Mouse (Mus musculus) spleen, postnatal 4 days (tissue): Measurements from ENCODE around the gene Col26a1.

ENCODE experiments used
- DNase-seq, 2 experiments: peaks; one replicate each; pipeline ENCODE4 v3.0.0; 2022; ENCODE audit warnings: low spot score in 2 of 2

Gene Col26a1

GRCm38 (mm10) chr5:136806379-136807056 is 76.5 kb downstream of the Col26a1 start:
- DNase-seq, result no peak

- DNase-seq, result no peak
Measured at GRCm38 (mm10) chr5:136805019-136805418, 78.0 kb downstream of the Col26a1 start.

GRCm38 (mm10) chr5:136804246-136804645 is 78.8 kb downstream of the Col26a1 start:
- no peak for DNase-seq

GRCm38 (mm10) chr5:136802732-136803131 is 80.3 kb downstream of the Col26a1 start:
- no peak for DNase-seq

- no peak for DNase-seq
Measured at GRCm38 (mm10) chr5:136796917-136797316, 86.1 kb downstream of the Col26a1 start.

GRCm38 (mm10) chr5:136793807-136794206 is 89.2 kb downstream of the Col26a1 start:
- DNase-seq, result no peak

GRCm38 (mm10) chr5:136792541-136792940 is 90.5 kb downstream of the Col26a1 start:
- no peak for DNase-seq

GRCm38 (mm10) chr5:136791204-136791603 is 91.8 kb downstream of the Col26a1 start:
- no peak for DNase-seq

GRCm38 (mm10) chr5:136790570-136791196 is 92.3 kb downstream of the Col26a1 start:
- peak; percentile 79 to 94 for DNase-seq

GRCm38 (mm10) chr5:136784531-136784930 is 98.5 kb downstream of the Col26a1 start:
- DNase-seq, result no peak

GRCm38 (mm10) chr5:136782600-136782999 is 100.4 kb downstream of the Col26a1 start:
- no peak for DNase-seq

- peak; percentile 31 to 79 for DNase-seq
Measured at GRCm38 (mm10) chr5:136780465-136780864, 102.5 kb downstream of the Col26a1 start.

- no peak for DNase-seq
Measured at GRCm38 (mm10) chr5:136779946-136780345, 103.1 kb downstream of the Col26a1 start.

GRCm38 (mm10) chr5:136775548-136775947 is 107.5 kb downstream of the Col26a1 start:
- DNase-seq, result no peak

- no peak for DNase-seq
Measured at GRCm38 (mm10) chr5:136773044-136774039, 109.7 kb downstream of the Col26a1 start.

- no peak for DNase-seq
Measured at GRCm38 (mm10) chr5:136771132-136771531, 111.9 kb downstream of the Col26a1 start.

- no peak for DNase-seq
Measured at GRCm38 (mm10) chr5:136767304-136767703, 115.7 kb downstream of the Col26a1 start.

GRCm38 (mm10) chr5:136764157-136764669 is 118.8 kb downstream of the Col26a1 start:
- peak in 1 of 2 experiments; percentile 48 for DNase-seq

- no peak for DNase-seq
Measured at GRCm38 (mm10) chr5:136760345-136760744, 122.7 kb downstream of the Col26a1 start.

- DNase-seq, result no peak
Measured at GRCm38 (mm10) chr5:136759781-136760180, 123.2 kb downstream of the Col26a1 start.

GRCm38 (mm10) chr5:136755696-136756095 is 127.3 kb downstream of the Col26a1 start:
- DNase-seq, result peak; percentile 38 to 81

- no peak for DNase-seq
Measured at GRCm38 (mm10) chr5:136754053-136754591, 128.9 kb downstream of the Col26a1 start.
